In genomic region chr5:106959031-106959430, GRCm38 (mm10) we compare ENCODE assay signal across 14 mouse cellular contexts. TPM values are rescaled to one million over a fixed set of nuclear protein-coding genes. Genes with fewer than 3 reads are reported as not detected.
DNase-seq lines count a peak whose midpoint lies in the region; ATAC-seq lines count a peak whose summit lies in the region.
"Had no signal": no experiment of that assay in that cellular context is flagged by ENCODE, and none has a peak within 500 bp of the region (broad histone marks: within the 10 kb centered on the region; RNA-seq: fewer than 3 reads in every experiment).

No protein-coding gene starts in this region.

- no peak for ATAC-seq in kidney, embryonic 16.5 days (ENCODE audit: low FRiP score, low TSS enrichment)
- ATAC-seq in megakaryocyte progenitor cell, adult 5-6 weeks (replicated peaks; ENCODE audit: poor library complexity) = no peak
- no peak for ATAC-seq in heart, embryonic 12.5 days (ENCODE audit: insufficient number of reproducible peaks, low FRiP score)
- ATAC-seq: liver, postnatal 0 days had no signal

- 0 out of 2 replicates have a peak, but pooled peaks cover 5% of the 10 kb centered on the region for H3K4me1 ChIP-seq in kidney, embryonic 16.5 days (ENCODE audit: insufficient read depth, low read length)
- H3K4me1 ChIP-seq in heart, embryonic 12.5 days (replicated peaks) = peaks cover 4% of the 10 kb centered on the region

- no peak overlapping the region for H3K4me3 ChIP-seq in kidney, embryonic 16.5 days (ENCODE audit: low read length)
- no peak overlapping the region for H3K4me3 ChIP-seq in heart, embryonic 12.5 days
- H3K4me3 ChIP-seq: embryonic facial prominence, embryonic 12.5 days; left cerebral cortex, adult 2 months had no signal

- peaks cover 10% of the 10 kb centered on the region for H3K9me3 ChIP-seq in kidney, embryonic 16.5 days (ENCODE audit: low read length)
- peaks cover 6% of the 10 kb centered on the region; the same call in 1 of the 2 replicates for H3K9me3 ChIP-seq in heart, embryonic 12.5 days (replicated peaks)
- H3K9me3 ChIP-seq: embryonic facial prominence, embryonic 12.5 days had no signal

- no peak overlapping the region for H3K27ac ChIP-seq in kidney, embryonic 16.5 days (ENCODE audit: low read length)
- H3K27ac ChIP-seq in heart, embryonic 12.5 days (ENCODE audit: poor library complexity, severe bottlenecking) = no peak overlapping the region
- H3K27ac ChIP-seq: embryonic facial prominence, embryonic 12.5 days; left cerebral cortex, adult 2 months had no signal

- H3K36me3 ChIP-seq in kidney, embryonic 16.5 days (ENCODE audit: insufficient read depth, low read length) = no peaks in the 10 kb centered on the region
- H3K36me3 ChIP-seq in heart, embryonic 12.5 days = no peaks in the 10 kb centered on the region
- H3K36me3 ChIP-seq: embryonic facial prominence, embryonic 12.5 days had no signal

- peak; percentile 35 for DNase-seq in kidney, adult 11 months
- DNase-seq in NIH3T3 (ENCODE audit: low read depth) = peak; percentile 17
- peak; percentile 71 for DNase-seq in adrenal gland, postnatal 25 days
- peak; percentile 45 for DNase-seq in lung, postnatal 14 days
- no peak for DNase-seq in frontal cortex, postnatal 10 days (ENCODE audit: low spot score in 2 of 2)
- DNase-seq: cerebellum, adult 11-12 months; liver, postnatal 0 days; right cerebral cortex, adult 18-20 months had no signal

- no peak overlapping the region for H3K4me2 ChIP-seq in kidney, embryonic 16.5 days (replicated peaks; ENCODE audit: low read depth, low read length)
- H3K4me2 ChIP-seq in heart, embryonic 12.5 days = no peak overlapping the region
- H3K4me2 ChIP-seq: embryonic facial prominence, embryonic 12.5 days; heart, embryonic 11.5 days had no signal

- no peak overlapping the region for H3K9ac ChIP-seq in kidney, embryonic 16.5 days (replicated peaks; ENCODE audit: low read length)
- no peak overlapping the region for H3K9ac ChIP-seq in heart, embryonic 12.5 days
- H3K9ac ChIP-seq: embryonic facial prominence, embryonic 12.5 days; liver, postnatal 0 days had no signal

- H3K27me3 ChIP-seq in kidney, embryonic 16.5 days (ENCODE audit: insufficient read depth, low read length) = no peaks in the 10 kb centered on the region
- no peaks in the 10 kb centered on the region for H3K27me3 ChIP-seq in heart, embryonic 12.5 days (replicated peaks)
- H3K27me3 ChIP-seq: embryonic facial prominence, embryonic 12.5 days had no signal

- 91% methylated on average over 3 of the region's 3 CpGs for WGBS in kidney, embryonic 16.5 days
- 55% methylated on average over 3 of the region's 3 CpGs for WGBS in heart, embryonic 12.5 days

RNA-seq across cellular contexts. Expression of gene Cdc7, which starts 5.1 kb away (rescaled TPM):
- polyA plus RNA-seq in kidney, embryonic 16.5 days (2015; fragmentation: Nextera tagmentation; extraction: Ambion mirVana) = 44.8 and 47.4 TPM in 2 replicates
- total RNA-seq in adrenal gland, postnatal 25 days (2021) = 5.6 and 5.9 TPM in 2 replicates
- total RNA-seq in megakaryocyte progenitor cell, adult 5-6 weeks (2015) = 31.6 and 38.2 TPM in 2 replicates
- total RNA-seq in megakaryocyte progenitor cell, adult 5-6 weeks (2017) = 30.9 and 42.9 TPM in 2 replicates
- 29.8 and 30.8 TPM in 2 replicates for polyA plus RNA-seq in heart, embryonic 12.5 days (2016; fragmentation: Nextera tagmentation; extraction: Ambion mirVana)

RNA-seq across cellular contexts. Expression of gene Hfm1, which starts 32.9 kb away (rescaled TPM):
- 1.6 and 2.0 TPM in 2 replicates for polyA plus RNA-seq in kidney, embryonic 16.5 days (2015; fragmentation: Nextera tagmentation; extraction: Ambion mirVana)
- total RNA-seq in adrenal gland, postnatal 25 days (2021) = not detected in 2 replicates
- not detected in 2 replicates for total RNA-seq in megakaryocyte progenitor cell, adult 5-6 weeks (2015)
- total RNA-seq in megakaryocyte progenitor cell, adult 5-6 weeks (2017) = 0.21 TPM in 1 of 2 replicates, not detected in the other
- polyA plus RNA-seq in heart, embryonic 12.5 days (2016; fragmentation: Nextera tagmentation; extraction: Ambion mirVana) = 0.86 and 1.7 TPM in 2 replicates
- polyA plus RNA-seq: liver, postnatal 0 days had no signal

Comparison
In these comparisons a context has a peak if more than half of its experiments do, and no peak if none do; other contexts are left out.
1. DNase-seq: peak in kidney, adult 11 months (single experiment), NIH3T3 (single experiment), adrenal gland, postnatal 25 days (single experiment) and lung, postnatal 14 days (single experiment); none in frontal cortex, postnatal 10 days (0 of 2).